Mouse (Mus musculus) forelimb bud, embryonic 11.5 days (tissue): ENCODE measurements at regions not wholly inside any gene's neighbourhood (a gene's known extent, or its start where the extent isn't known, plus 50 kb on each side); places are given as distances from the start of the nearest gene placed in this dataset.

Experiments
- DNase-seq: peaks from one replicate; pipeline ENCODE4 v3.0.0-alpha.2; 2012; ENCODE audit warnings: low read depth, low spot score

- no peak for DNase-seq
Measured at GRCm38 (mm10) chr16:74598361-74598760, 186.7 kb upstream of the Robo2 start.

- DNase-seq = no peak
Measured at GRCm38 (mm10) chr16:74597735-74598340, 186.2 kb upstream of the Robo2 start.

- no peak for DNase-seq
Measured at GRCm38 (mm10) chr16:74591896-74592295, 180.3 kb upstream of the Robo2 start.

GRCm38 (mm10) chr16:74582645-74583423 lies 171.2 kb upstream of the Robo2 start:
- DNase-seq = no peak

- DNase-seq = no peak
Measured at GRCm38 (mm10) chr16:74548374-74548773, 136.7 kb upstream of the Robo2 start.

GRCm38 (mm10) chr16:74530531-74530930 lies 118.9 kb upstream of the Robo2 start:
- DNase-seq = no peak

GRCm38 (mm10) chr16:74528245-74528644 lies 116.6 kb upstream of the Robo2 start:
- DNase-seq = no peak

- peak; percentile 69 for DNase-seq
Measured at GRCm38 (mm10) chr16:74526521-74526920, 114.9 kb upstream of the Robo2 start.

GRCm38 (mm10) chr16:74520501-74520900 lies 108.9 kb upstream of the Robo2 start:
- DNase-seq = no peak

- no peak for DNase-seq
Measured at GRCm38 (mm10) chr16:74517888-74518287, 106.3 kb upstream of the Robo2 start.

- DNase-seq = no peak
Measured at GRCm38 (mm10) chr16:74517374-74517773, 105.7 kb upstream of the Robo2 start.

- no peak for DNase-seq
Measured at GRCm38 (mm10) chr16:74514481-74514880, 102.9 kb upstream of the Robo2 start.

GRCm38 (mm10) chr16:74510383-74510782 lies 98.8 kb upstream of the Robo2 start:
- DNase-seq = no peak

- DNase-seq = no peak
Measured at GRCm38 (mm10) chr16:74509489-74509888, 97.9 kb upstream of the Robo2 start.

GRCm38 (mm10) chr16:74506719-74507118 lies 95.1 kb upstream of the Robo2 start:
- DNase-seq = no peak

- DNase-seq = peak; percentile 79
Measured at GRCm38 (mm10) chr16:74506173-74506709, 94.6 kb upstream of the Robo2 start.

- no peak for DNase-seq
Measured at GRCm38 (mm10) chr16:74504426-74504825, 92.8 kb upstream of the Robo2 start.

- no peak for DNase-seq
Measured at GRCm38 (mm10) chr16:74500687-74501086, 89.1 kb upstream of the Robo2 start.

GRCm38 (mm10) chr16:74467745-74468420 lies 56.3 kb upstream of the Robo2 start:
- no peak for DNase-seq

- no peak for DNase-seq
Measured at GRCm38 (mm10) chr16:74467159-74467558, 55.5 kb upstream of the Robo2 start.

- no peak for DNase-seq
Measured at GRCm38 (mm10) chr16:74464835-74465234, 53.2 kb upstream of the Robo2 start.

- no peak for DNase-seq
Measured at GRCm38 (mm10) chr16:74464290-74464689, 52.7 kb upstream of the Robo2 start.
